Comparison of ENCODE assay signal across 8 mouse cellular contexts in the genomic region with DNA sequence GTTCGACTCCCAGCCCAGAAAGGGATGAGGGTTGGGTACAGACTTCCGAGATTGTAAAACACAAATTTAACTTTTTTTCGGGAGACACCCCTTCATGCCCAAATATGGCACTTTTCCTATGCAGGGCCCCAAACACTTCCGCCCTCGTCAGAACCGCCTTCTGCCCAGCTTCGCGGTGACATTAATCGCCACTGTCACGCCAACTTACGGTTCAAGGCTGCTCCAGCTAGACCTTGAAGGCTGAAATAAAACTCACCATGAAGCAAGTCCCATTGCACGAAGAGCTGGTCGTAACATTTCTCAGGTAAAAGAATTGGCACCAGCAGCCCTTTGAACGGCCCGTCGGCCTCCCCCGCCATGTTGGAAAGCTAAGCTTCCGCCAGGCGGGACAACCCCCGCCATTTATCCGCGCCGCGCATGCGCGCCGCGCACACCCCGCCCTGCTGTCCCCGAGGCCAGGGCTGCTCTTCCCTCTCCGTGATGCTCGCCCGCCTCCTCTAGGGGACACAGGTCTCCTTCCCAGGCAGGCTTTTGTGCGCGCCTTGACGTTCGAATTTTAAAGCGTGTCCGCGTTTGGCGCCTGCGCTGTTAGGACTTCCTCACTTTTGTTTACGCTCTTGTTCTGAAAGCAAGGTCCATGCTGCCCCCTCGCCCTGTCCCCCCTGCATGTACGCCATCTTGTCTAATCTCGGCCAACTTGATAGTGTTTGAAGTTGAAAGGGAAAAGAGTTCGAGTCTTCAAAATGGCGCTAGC. TPM values are rescaled to one million over a fixed set of nuclear protein-coding genes. Genes with fewer than 3 reads are reported as not detected.
DNase-seq lines count a peak whose midpoint lies in the region; ATAC-seq and TF ChIP-seq lines count a peak whose summit lies in the region.

A gene (minus strand): TSS at position 430 of the 754 bp plus-strand sequence.

- TF ChIP-seq CTCF in bone marrow, adult 2 months (IDR thresholded peaks at IDR 0.05; ENCODE audit: control insufficient read depth, insufficient read depth, low read length), result peak; percentile 37; the same call in 1 of the 2 replicates

- H3K9ac ChIP-seq in embryonic facial prominence, embryonic 15.5 days, result peak within 1 kb of the TSS; percentile 37
- H3K9ac ChIP-seq in kidney, embryonic 14.5 days (ENCODE audit: low read depth, low read length), result peak within 1 kb of the TSS; percentile 68
- peak within 1 kb of the TSS; percentile 51 for H3K9ac ChIP-seq in limb, embryonic 15.5 days

- TF ChIP-seq POLR2A in bone marrow, adult 2 months (IDR thresholded peaks at IDR 0.05; ENCODE audit: borderline replicate concordance, control insufficient read depth, low read depth, low read length), result peak; percentile 92

- peaks cover 3% of the 10 kb centered on the region; the same call in 1 of the 2 replicates for H3K4me1 ChIP-seq in bone marrow, adult 2 months (ENCODE audit: control insufficient read depth, insufficient read depth, low read length)
- H3K4me1 ChIP-seq in embryonic facial prominence, embryonic 15.5 days, result peaks cover 18% of the 10 kb centered on the region
- H3K4me1 ChIP-seq in kidney, embryonic 14.5 days (ENCODE audit: control insufficient read depth, insufficient read depth, low read length), result peaks cover 5% of the 10 kb centered on the region; the same call in 1 of the 2 replicates
- peaks cover 22% of the 10 kb centered on the region for H3K4me1 ChIP-seq in limb, embryonic 15.5 days

- H3K27me3 ChIP-seq in embryonic facial prominence, embryonic 15.5 days, result no peaks in the 10 kb centered on the region
- H3K27me3 ChIP-seq in kidney, embryonic 14.5 days (ENCODE audit: control insufficient read depth, insufficient read depth, low read length), result no peaks in the 10 kb centered on the region
- no peaks in the 10 kb centered on the region for H3K27me3 ChIP-seq in limb, embryonic 15.5 days

- no peaks in the 10 kb centered on the region for H3K9me3 ChIP-seq in embryonic facial prominence, embryonic 15.5 days (replicated peaks)
- no peaks in the 10 kb centered on the region for H3K9me3 ChIP-seq in kidney, embryonic 14.5 days (ENCODE audit: control insufficient read depth, low read length)
- H3K9me3 ChIP-seq in limb, embryonic 15.5 days, result no peaks in the 10 kb centered on the region

- ATAC-seq in embryonic facial prominence, embryonic 15.5 days (ENCODE audit: insufficient number of reproducible peaks, low FRiP score, low TSS enrichment, low read depth), result peak; percentile 95
- peak; percentile 96 for ATAC-seq in kidney, embryonic 14.5 days (ENCODE audit: low FRiP score, low TSS enrichment)
- ATAC-seq in limb, embryonic 15.5 days (ENCODE audit: insufficient number of reproducible peaks, low FRiP score, low TSS enrichment, low read depth), result peak; percentile 94

- H3K27ac ChIP-seq in bone marrow, adult 2 months (ENCODE audit: control insufficient read depth, insufficient read depth, low read depth, low read length, poor library complexity), result peak within 1 kb of the TSS; percentile 93
- peak within 1 kb of the TSS; percentile 96 for H3K27ac ChIP-seq in embryonic facial prominence, embryonic 15.5 days (replicated peaks)
- H3K27ac ChIP-seq in kidney, embryonic 14.5 days (ENCODE audit: low read depth, low read length), result peak within 1 kb of the TSS; percentile 99
- H3K27ac ChIP-seq in limb, embryonic 15.5 days, result peak within 1 kb of the TSS; percentile 97

- peak; percentile 99 for DNase-seq in 416B (ENCODE audit: low read depth)
- DNase-seq in heart, adult 9 months (ENCODE audit: low spot score in 2 of 2), result peak; percentile 95 to 97
- peak; percentile 94 to 95 for DNase-seq in monocyte, adult 2 months (ENCODE audit: low read depth in 1 of 2, low spot score in 2 of 2)
- peak; percentile 96 to 98 for DNase-seq in spleen, postnatal 36 days (ENCODE audit: low spot score in 2 of 2)

- H3K4me2 ChIP-seq in embryonic facial prominence, embryonic 15.5 days (replicated peaks), result peak within 1 kb of the TSS; percentile 48
- H3K4me2 ChIP-seq in kidney, embryonic 14.5 days (replicated peaks; ENCODE audit: low read depth, low read length), result peak within 1 kb of the TSS; percentile 54
- peak within 1 kb of the TSS; percentile 58 for H3K4me2 ChIP-seq in limb, embryonic 15.5 days

- under 1% methylated on average over 48 of the region's 48 CpGs for WGBS in bone marrow, adult 2 months
- WGBS in embryonic facial prominence, embryonic 15.5 days, result under 1% methylated on average over 48 of the region's 48 CpGs
- under 1% methylated on average over 48 of the region's 48 CpGs for WGBS in kidney, embryonic 14.5 days
- under 1% methylated on average over 48 of the region's 48 CpGs for WGBS in limb, embryonic 15.5 days

- peaks cover 53% of the 10 kb centered on the region for H3K36me3 ChIP-seq in embryonic facial prominence, embryonic 15.5 days
- H3K36me3 ChIP-seq in kidney, embryonic 14.5 days (ENCODE audit: control insufficient read depth, insufficient read depth, low read length), result peaks cover 50% of the 10 kb centered on the region
- H3K36me3 ChIP-seq in limb, embryonic 15.5 days, result peaks cover 56% of the 10 kb centered on the region

- peak within 1 kb of the TSS; percentile 88 for H3K4me3 ChIP-seq in bone marrow, adult 2 months (replicated peaks; ENCODE audit: control insufficient read depth, low read depth, low read length)
- H3K4me3 ChIP-seq in embryonic facial prominence, embryonic 15.5 days (replicated peaks), result peak within 1 kb of the TSS; percentile 56
- peak within 1 kb of the TSS; percentile 56 for H3K4me3 ChIP-seq in kidney, embryonic 14.5 days (ENCODE audit: low read length)
- H3K4me3 ChIP-seq in limb, embryonic 15.5 days, result peak within 1 kb of the TSS; percentile 59

RNA-seq across cellular contexts. Expression of the gene that starts here (rescaled TPM):
- 62.4 and 109 TPM in 2 replicates for polyA plus RNA-seq in bone marrow, adult 2 months (2011; ENCODE audit: insufficient read depth, insufficient read length, low replicate concordance, missing spikeins)
- 66.5 and 67.3 TPM in 2 replicates for polyA plus RNA-seq in embryonic facial prominence, embryonic 15.5 days (2015; fragmentation: Nextera tagmentation; extraction: Ambion mirVana)
- polyA plus RNA-seq in kidney, embryonic 14.5 days (2014; fragmentation: Nextera tagmentation; extraction: Ambion mirVana), result 42.3 and 71.8 TPM in 2 replicates
- polyA plus RNA-seq in limb, embryonic 15.5 days (2015; fragmentation: Nextera tagmentation; extraction: Ambion mirVana), result 58.9 and 63.9 TPM in 2 replicates

Comparison
In these comparisons a context has a peak if more than half of its experiments do, and no peak if none do; other contexts are left out.
1. Peak in every context shown above with its lines: DNase-seq, ATAC-seq, H3K4me3 ChIP-seq and H3K27ac ChIP-seq.